Mouse (Mus musculus) liver, embryonic 13.5 days (tissue): ENCODE results near the gene Tacc2. TPM values are rescaled to one million over a fixed set of nuclear protein-coding genes. Genes with fewer than 3 reads are reported as not detected.

Source experiments
- ATAC-seq: fragments of 200-750 bp; cut with Nextera tagmentation; 2 replicates; pipeline ENCODE4 v1.8.0; 2017; ENCODE audit warnings: low read depth, mild to moderate bottlenecking, moderate number of reproducible peaks, moderate library complexity
- DNase-seq: peaks from one replicate; pipeline ENCODE4 v3.0.0; 2022
- H3K27ac ChIP-seq: fragments of 300-500 bp; sonication (generic); 2 replicates; pipeline ENCODE4 v1.5.1; 2015; ENCODE audit warnings: moderate library complexity, mild to moderate bottlenecking, inconsistent platforms
- H3K27me3 ChIP-seq: fragments of 300-500 bp; sonication (generic); 2 replicates; pipeline ENCODE4 v1.6.1; 2015; ENCODE audit warnings: mild to moderate bottlenecking, inconsistent platforms
- H3K36me3 ChIP-seq: fragments of 300-500 bp; sonication (generic); 2 replicates; pipeline ENCODE4 v1.6.1; 2015; ENCODE audit warnings: mild to moderate bottlenecking, inconsistent platforms
- H3K4me1 ChIP-seq: fragments of 300-500 bp; sonication (generic); replicated peaks from 2 replicates; pipeline ENCODE4 v1.6.1; 2015; ENCODE audit warnings: inconsistent platforms
- H3K4me2 ChIP-seq: fragments of 300-500 bp; sonication (generic); 2 replicates; pipeline ENCODE4 v1.6.1; 2015; ENCODE audit warnings: inconsistent platforms, mild to moderate bottlenecking, moderate library complexity
- H3K4me3 ChIP-seq: fragments of 300-500 bp; sonication (generic); replicated peaks from 2 replicates; pipeline ENCODE4 v1.5.1; 2015; ENCODE audit warnings: mild to moderate bottlenecking, inconsistent platforms
- H3K9ac ChIP-seq: fragments of 300-500 bp; sonication (generic); 2 replicates; pipeline ENCODE4 v1.6.1; 2015; ENCODE audit warnings: mild to moderate bottlenecking, inconsistent platforms
- H3K9me3 ChIP-seq: fragments of 300-500 bp; sonication (generic); replicated peaks from 2 replicates; pipeline ENCODE4 v1.6.1; 2016; ENCODE audit warnings: inconsistent platforms
- WGBS: fragments of 180-500 bp; shearing (Covaris S2); methylation state at CpG from one replicate; pipeline ENCODE4 v1.1.7; 2015; ENCODE audit not compliant: insufficient replicate concordance; 5-methylcytosine and 5-hydroxymethylcytosine counted together
- polyA plus RNA-seq: library from polyadenylated mRNA; unstranded; fragments of >200 nt; fragmentation: Nextera tagmentation; extraction: Ambion mirVana; gene quantifications from 2 replicates; pipeline ENCODE4 v1.2.1, GENCODE M21; 2015

Tacc2 gene
- polyA plus RNA-seq, 1 experiment from 2014 or later, result 2.3 TPM

DNA sequence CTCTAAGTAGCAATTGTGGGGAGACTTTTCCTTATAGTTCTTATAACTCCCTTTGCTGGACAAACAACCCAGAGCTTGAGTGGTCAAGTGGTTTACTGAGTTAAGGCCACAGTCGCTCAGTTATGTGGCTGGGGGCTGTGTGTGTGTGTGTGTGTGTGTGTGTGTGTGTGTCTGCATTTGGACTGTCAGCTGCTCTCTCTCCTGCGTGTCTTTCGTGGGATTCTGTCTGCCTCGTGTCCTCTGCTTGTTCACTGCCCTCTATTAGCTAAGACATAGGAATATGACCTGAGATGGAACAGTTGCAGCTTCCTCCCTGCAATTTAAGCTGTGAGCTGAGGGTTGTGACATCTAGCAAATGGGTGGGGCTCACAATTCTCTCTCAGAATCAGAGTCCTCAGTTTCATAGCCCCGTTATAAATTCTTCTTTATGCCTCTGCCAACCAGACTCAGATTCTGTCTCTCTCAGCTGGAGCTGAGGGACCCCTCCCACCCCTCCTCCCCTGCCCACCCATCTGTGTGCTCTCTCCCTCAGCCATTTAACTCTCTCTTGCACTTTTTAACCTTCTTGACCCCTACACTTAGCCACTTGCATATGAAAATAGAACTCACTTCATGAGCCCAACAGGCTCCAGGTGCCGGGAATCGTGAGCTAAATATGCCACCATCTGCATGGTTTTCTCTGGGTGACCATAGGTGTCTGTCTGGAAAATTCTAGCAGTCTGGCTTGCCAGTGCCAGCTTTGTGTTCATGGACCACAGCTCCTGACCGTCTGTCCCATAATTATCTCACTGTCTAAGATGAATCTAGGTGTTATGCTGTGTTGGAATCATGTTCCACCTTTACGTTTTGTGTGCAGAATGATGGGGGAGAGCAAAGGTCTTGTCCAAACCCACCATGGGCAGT lies 132.4 kb downstream of the Tacc2 start:
- no peaks in the 10 kb centered on the region for H3K9me3 ChIP-seq
- H3K36me3 ChIP-seq, result no peaks in the 10 kb centered on the region
- H3K4me2 ChIP-seq, result no peak overlapping the region
- H3K4me1 ChIP-seq, result peaks cover 14% of the 10 kb centered on the region; the same call in 1 of the 2 replicates
- DNase-seq (no peak), ATAC-seq (peak; percentile 27; the same call in 1 of the 2 replicates)
- H3K9ac ChIP-seq, result no peak overlapping the region
- peak overlapping the region; percentile 50; the same call in 1 of the 2 replicates for H3K27ac ChIP-seq
- WGBS, result 53% methylated on average over 9 of the region's 9 CpGs
- no peaks in the 10 kb centered on the region for H3K27me3 ChIP-seq
- no peak overlapping the region for H3K4me3 ChIP-seq

DNA sequence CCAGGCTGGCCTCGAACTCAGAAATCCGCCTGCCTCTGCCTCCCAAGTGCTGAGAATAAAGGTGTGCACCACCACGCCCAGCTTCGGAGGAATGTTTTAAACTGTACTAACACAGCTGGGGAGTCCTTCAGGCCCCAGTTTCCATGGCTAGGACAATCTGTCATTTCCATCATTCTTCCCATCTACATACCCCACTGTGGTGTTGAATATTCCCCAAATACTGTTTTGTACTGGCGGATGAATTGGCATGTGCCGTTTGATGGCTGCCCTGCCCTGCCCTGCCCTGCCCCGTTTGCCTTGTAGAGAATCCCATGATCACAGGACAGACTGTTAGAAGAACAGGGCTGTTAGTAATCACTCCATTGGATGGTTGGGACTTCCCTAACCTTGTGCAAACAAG lies 134.6 kb downstream of the Tacc2 start:
- ATAC-seq, result no peak
- DNase-seq, result no peak

DNA sequence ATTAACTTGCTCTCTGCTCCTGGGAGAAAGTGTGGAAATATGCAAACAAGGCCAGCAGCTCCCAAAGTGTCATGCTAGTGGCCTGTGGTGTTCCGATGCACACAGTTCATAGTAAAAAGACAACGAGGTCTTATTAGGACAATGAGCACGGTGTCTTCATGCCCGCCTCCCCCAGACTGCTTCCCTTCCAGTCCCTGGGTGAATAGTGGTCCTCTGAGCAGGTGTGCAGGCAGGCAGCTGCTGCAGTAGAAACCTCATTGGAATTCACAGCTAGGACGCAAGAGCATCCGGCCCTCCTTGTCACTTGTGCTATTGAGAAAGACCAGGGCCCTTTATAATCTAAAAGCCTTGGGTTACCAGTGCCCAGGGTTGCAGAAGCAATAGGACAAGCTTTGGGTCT lies 136.1 kb downstream of the Tacc2 start:
- no peaks in the 10 kb centered on the region for H3K27me3 ChIP-seq
- no peak overlapping the region for H3K4me3 ChIP-seq
- no peaks in the 10 kb centered on the region for H3K36me3 ChIP-seq
- H3K9me3 ChIP-seq, result no peaks in the 10 kb centered on the region
- H3K9ac ChIP-seq, result no peak overlapping the region
- peaks cover 14% of the 10 kb centered on the region; the same call in 1 of the 2 replicates for H3K4me1 ChIP-seq
- no peak overlapping the region for H3K4me2 ChIP-seq
- no peak overlapping the region for H3K27ac ChIP-seq
- no peak for DNase-seq
- ATAC-seq, result no peak
- 64% methylated on average over 6 of the region's 6 CpGs for WGBS

More for the DNA sequence above, 134.6 kb downstream of the Tacc2 start:
- Histone ChIP-seq H3K4me3 (no peak overlapping the region), H3K4me1 (peaks cover 14% of the 10 kb centered on the region; the same call in 1 of the 2 replicates), H3K9ac (no peak overlapping the region), H3K36me3 (no peaks in the 10 kb centered on the region), H3K4me2 (no peak overlapping the region), H3K27me3 (no peaks in the 10 kb centered on the region), H3K9me3 (no peaks in the 10 kb centered on the region), H3K27ac (no peak overlapping the region)
- WGBS, result 69% methylated on average over 7 of the region's 7 CpGs

DNA sequence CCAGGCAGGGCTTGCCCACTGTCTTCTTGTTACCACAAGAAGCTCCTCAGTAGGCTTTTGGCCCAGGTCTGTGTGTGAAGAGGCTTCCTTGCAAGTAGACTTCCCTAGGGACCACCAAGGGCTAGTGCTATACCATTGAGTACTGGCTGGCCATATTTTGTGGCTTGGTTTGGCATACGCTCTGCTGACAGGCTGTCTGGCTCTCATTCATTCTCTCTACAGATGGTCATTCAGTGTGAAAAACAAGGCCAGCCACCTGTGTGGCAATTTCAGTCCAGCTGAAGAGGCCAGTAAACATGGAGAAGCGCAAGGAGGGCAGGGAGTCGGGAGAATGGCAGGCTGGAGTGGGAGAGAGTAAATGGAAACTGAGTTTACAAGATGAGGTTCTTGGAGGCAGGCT lies 138.2 kb downstream of the Tacc2 start:
- ATAC-seq (no peak), DNase-seq (no peak)
- H3K27ac ChIP-seq, result no peak overlapping the region
- no peaks in the 10 kb centered on the region for H3K27me3 ChIP-seq
- no peak overlapping the region for H3K9ac ChIP-seq
- 0 out of 2 replicates have a peak, but pooled peaks cover 6% of the 10 kb centered on the region for H3K4me1 ChIP-seq
- no peaks in the 10 kb centered on the region for H3K9me3 ChIP-seq
- H3K4me3 ChIP-seq, result no peak overlapping the region
- 73% methylated on average over 3 of the region's 3 CpGs for WGBS
- no peak overlapping the region for H3K4me2 ChIP-seq
- H3K36me3 ChIP-seq, result no peaks in the 10 kb centered on the region

DNA sequence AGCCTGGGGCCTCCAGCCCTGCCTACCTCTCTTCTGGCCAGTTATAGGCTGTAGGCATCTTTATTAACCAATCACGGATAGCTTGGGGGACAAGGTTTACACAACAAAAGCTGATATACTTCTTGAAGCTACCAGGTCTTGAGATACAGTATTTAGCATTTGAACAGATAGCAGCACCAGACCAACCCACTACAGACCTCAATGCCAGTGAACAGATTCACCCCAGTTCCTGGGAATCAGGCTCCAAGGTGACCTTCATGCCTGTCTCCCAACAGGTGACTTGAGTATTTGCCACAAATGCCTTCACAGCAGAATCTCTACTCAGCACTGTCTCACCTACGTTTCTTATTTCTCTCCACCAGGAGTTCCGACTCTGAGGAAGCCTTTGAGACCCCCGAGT lies 139.1 kb downstream of the Tacc2 start:
- Histone ChIP-seq H3K9ac (no peak overlapping the region), H3K4me1 (0 out of 2 replicates have a peak, but pooled peaks cover 6% of the 10 kb centered on the region), H3K4me2 (no peak overlapping the region), H3K9me3 (no peaks in the 10 kb centered on the region), H3K27ac (peak overlapping the region; percentile 29), H3K4me3 (no peak overlapping the region), H3K36me3 (no peaks in the 10 kb centered on the region), H3K27me3 (no peaks in the 10 kb centered on the region)
- ATAC-seq, result no peak
- no peak for DNase-seq
- WGBS, result 57% methylated on average over 4 of the region's 4 CpGs

- no peak overlapping the region for H3K4me3 ChIP-seq
- no peaks in the 10 kb centered on the region for H3K27me3 ChIP-seq
- WGBS, result 73% methylated on average over 6 of the region's 6 CpGs
- ATAC-seq (peak; percentile 72), DNase-seq (no peak)
- H3K27ac ChIP-seq, result no peak overlapping the region
- no peak overlapping the region for H3K4me2 ChIP-seq
- H3K9ac ChIP-seq, result no peak overlapping the region
- H3K36me3 ChIP-seq, result no peaks in the 10 kb centered on the region
- 0 out of 2 replicates have a peak, but pooled peaks cover 6% of the 10 kb centered on the region for H3K4me1 ChIP-seq
- no peaks in the 10 kb centered on the region for H3K9me3 ChIP-seq
Observed at GRCm38 (mm10) chr7:130716989-130717388, 139.8 kb downstream of the Tacc2 start.

- Histone ChIP-seq H3K4me3 (no peak overlapping the region), H3K4me2 (no peak overlapping the region), H3K9ac (no peak overlapping the region), H3K9me3 (no peaks in the 10 kb centered on the region), H3K36me3 (no peaks in the 10 kb centered on the region), H3K4me1 (no peaks in the 10 kb centered on the region), H3K27me3 (no peaks in the 10 kb centered on the region), H3K27ac (no peak overlapping the region)
- 43% methylated on average over 16 of the region's 16 CpGs for WGBS
- DNase-seq, result no peak
- ATAC-seq, result no peak
Observed at GRCm38 (mm10) chr7:130719931-130720598, 142.8 kb downstream of the Tacc2 start.

GRCm38 (mm10) chr7:130720646-130721335 lies 143.6 kb downstream of the Tacc2 start:
- no peak overlapping the region for H3K9ac ChIP-seq
- H3K9me3 ChIP-seq, result no peaks in the 10 kb centered on the region
- no peak overlapping the region for H3K4me2 ChIP-seq
- DNase-seq, result no peak
- ATAC-seq, result no peak
- H3K4me3 ChIP-seq, result no peak overlapping the region
- 70% methylated on average over 9 of the region's 9 CpGs for WGBS
- H3K4me1 ChIP-seq, result no peaks in the 10 kb centered on the region
- H3K27me3 ChIP-seq, result no peaks in the 10 kb centered on the region
- no peaks in the 10 kb centered on the region for H3K36me3 ChIP-seq
- H3K27ac ChIP-seq, result no peak overlapping the region

GRCm38 (mm10) chr7:130726185-130726584 lies 148.9 kb downstream of the Tacc2 start:
- H3K4me2 ChIP-seq, result no peak overlapping the region
- no peak overlapping the region for H3K4me3 ChIP-seq
- H3K27ac ChIP-seq, result no peak overlapping the region
- 0 out of 2 replicates have a peak, but pooled peaks cover 4% of the 10 kb centered on the region for H3K36me3 ChIP-seq
- ATAC-seq, result no peak
- 40% methylated on average over 3 of the region's 3 CpGs for WGBS
- no peaks in the 10 kb centered on the region for H3K9me3 ChIP-seq
- H3K4me1 ChIP-seq, result peaks cover 13% of the 10 kb centered on the region
- H3K9ac ChIP-seq, result no peak overlapping the region
- no peaks in the 10 kb centered on the region for H3K27me3 ChIP-seq
- DNase-seq, result no peak

DNA sequence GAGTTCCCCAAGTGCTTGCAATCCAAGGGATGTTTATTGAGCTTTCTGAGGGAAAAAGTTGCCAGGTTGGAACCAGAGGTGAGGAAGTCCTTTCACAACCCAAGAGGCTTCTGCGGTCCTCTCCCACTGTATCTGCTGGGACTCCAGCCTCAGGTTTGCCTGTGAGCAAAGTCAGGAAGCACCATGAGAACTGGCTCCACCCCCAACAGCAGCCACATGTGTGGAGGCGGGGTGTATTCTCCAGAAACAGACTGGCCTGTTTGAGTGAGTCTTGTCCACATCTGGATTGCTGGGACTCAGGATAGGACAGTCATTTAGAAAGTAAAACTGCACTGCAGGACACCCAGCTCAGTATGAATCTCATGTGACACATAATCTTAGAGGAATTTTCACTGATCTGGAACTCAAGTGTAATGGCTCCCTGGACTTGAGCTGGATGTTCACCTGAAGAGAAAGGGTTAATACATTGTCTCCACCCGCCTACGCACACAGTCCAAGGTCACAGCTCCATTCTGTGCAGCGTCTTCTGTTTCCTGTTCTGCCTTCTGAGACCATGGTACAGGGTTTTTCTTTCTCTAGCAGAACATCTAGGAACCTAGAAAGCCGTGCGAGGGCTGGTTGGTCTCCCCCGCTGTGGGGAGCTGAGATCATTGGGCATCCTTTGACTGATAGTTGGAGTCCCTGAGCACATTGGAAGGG lies 149.6 kb downstream of the Tacc2 start:
- ATAC-seq (no peak), DNase-seq (no peak)
- no peak overlapping the region for H3K27ac ChIP-seq

More for the DNA sequence above, 149.6 kb downstream of the Tacc2 start:
- Histone ChIP-seq H3K36me3 (0 out of 2 replicates have a peak, but pooled peaks cover 5% of the 10 kb centered on the region), H3K27me3 (no peaks in the 10 kb centered on the region), H3K9ac (no peak overlapping the region), H3K4me2 (no peak overlapping the region), H3K4me1 (peaks cover 13% of the 10 kb centered on the region), H3K4me3 (no peak overlapping the region), H3K9me3 (no peaks in the 10 kb centered on the region)
- 42% methylated on average over 8 of the region's 8 CpGs for WGBS
